Mouse (Mus musculus) liver, adult 2 months (tissue): Measurements from ENCODE around the gene Zfp217. TPM values are rescaled to one million over a fixed set of nuclear protein-coding genes. Genes with fewer than 3 reads are reported as not detected.
A peak's percentile ranks its signal among the peaks of the same experiment; 100 is the strongest.
"Not testable (repeated sequence)": the region's sequence is repeated elsewhere in the genome, so short reads cannot be mapped to it uniquely, and the experiment has no call there.

ENCODE experiments used
- DNase-seq: peaks from one replicate; pipeline ENCODE4 v3.0.0-alpha.2; 2011; ENCODE audit warnings: low read depth, low spot score; ENCODE audit errors: extremely low read depth
- H3K27ac ChIP-seq: fragments of 200-500 bp; replicated peaks from 2 replicates; pipeline ENCODE4 v1.5.1; 2012; ENCODE audit warnings: low read depth, mild to moderate bottlenecking, control low read depth, inconsistent platforms, low read length; ENCODE audit not compliant: insufficient read depth
- H3K27me3 ChIP-seq: fragments of 200-500 bp; 2 replicates; pipeline ENCODE4 v1.6.1; 2012; ENCODE audit warnings: mild to moderate bottlenecking, moderate library complexity, low read length, inconsistent platforms; ENCODE audit not compliant: control insufficient read depth, insufficient read depth
- H3K36me3 ChIP-seq: fragments of 200-500 bp; 2 replicates; pipeline ENCODE4 v1.6.1; 2012; ENCODE audit warnings: low read length, inconsistent platforms; ENCODE audit not compliant: control insufficient read depth, insufficient read depth
- H3K4me1 ChIP-seq: fragments of 200-500 bp; 2 replicates; pipeline ENCODE4 v1.6.1; 2011; ENCODE audit warnings: low read length; ENCODE audit not compliant: control insufficient read depth, insufficient read depth
- H3K4me3 ChIP-seq: fragments of 200-500 bp; 2 replicates; pipeline ENCODE4 v1.5.1; 2011; ENCODE audit warnings: low read depth, mild to moderate bottlenecking, control low read depth, low read length, moderate library complexity; ENCODE audit not compliant: insufficient read depth
- H3K79me2 ChIP-seq: fragments of 200-500 bp; 2 replicates; pipeline ENCODE4 v1.6.1; 2012; ENCODE audit warnings: inconsistent platforms, mild to moderate bottlenecking, low read length, moderate library complexity; ENCODE audit not compliant: control insufficient read depth, insufficient read depth
- H3K9ac ChIP-seq: fragments of 200-500 bp; 2 replicates; pipeline ENCODE4 v1.6.1; 2012; ENCODE audit warnings: low read depth, mild to moderate bottlenecking, control low read depth, inconsistent platforms, low read length
- CTCF ChIP-seq: fragments of 200-500 bp; IDR thresholded peaks from 2 replicates; pipeline ENCODE4 v1.5.1; 2011; ENCODE audit warnings: low read depth, low read length, control low read depth
- POLR2A ChIP-seq: fragments of 200-500 bp; IDR thresholded peaks from 2 replicates; pipeline ENCODE4 v1.6.1; 2011; ENCODE audit warnings: low read length, control low read depth; ENCODE audit not compliant: insufficient read depth; ENCODE audit errors: extremely low read depth
- WGBS: fragments of 180-500 bp; shearing (Covaris S2); methylation state at CpG from one replicate; pipeline ENCODE4 v1.1.7; 2018; 5-methylcytosine and 5-hydroxymethylcytosine counted together
- polyA plus RNA-seq: library from polyadenylated mRNA; depleted of rRNA; stranded (reverse); fragments of >200 nt; gene quantifications from 2 replicates; pipeline ENCODE4 v1.2.3, GENCODE M21; 2012
- total RNA-seq: library from RNA; depleted of rRNA; stranded (reverse); fragments of >200 nt; gene quantifications from 2 replicates; pipeline ENCODE4 v1.2.3, GENCODE M21; 2014

Zfp217 gene
- total and polyA plus RNA-seq, 2 experiments, result 2.9 to 4.2 TPM

DNA sequence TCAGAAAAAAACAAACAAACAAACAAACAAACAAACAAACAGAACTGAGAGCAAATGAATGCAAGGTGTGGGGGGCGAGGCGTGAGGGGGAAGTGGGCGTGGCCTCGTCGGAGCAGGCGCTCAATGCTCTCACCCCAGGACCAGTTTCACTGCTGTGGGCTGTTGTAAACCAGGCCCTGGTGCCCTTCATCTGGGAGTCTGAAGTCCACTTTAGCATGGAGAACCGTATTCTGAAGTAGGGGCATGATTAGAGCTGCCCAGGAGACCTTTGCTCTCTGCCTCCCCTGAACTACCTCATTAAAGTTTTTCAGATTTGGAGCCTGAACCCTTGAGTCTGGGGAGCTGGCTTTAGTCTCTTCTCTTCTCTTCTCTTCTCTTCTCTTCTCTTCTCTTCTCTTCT is 40.8 kb upstream of the Zfp217 start:
- no peaks in the 10 kb centered on the region for H3K36me3 ChIP-seq
- no peak for TF ChIP-seq POLR2A
- no peak for TF ChIP-seq CTCF
- H3K4me1 ChIP-seq, result peaks cover 5% of the 10 kb centered on the region; the same call in 1 of the 2 replicates
- no peak overlapping the region for H3K9ac ChIP-seq
- no peak overlapping the region for H3K27ac ChIP-seq
- H3K27me3 ChIP-seq, result no peaks in the 10 kb centered on the region
- no peak overlapping the region for H3K4me3 ChIP-seq
- no peaks in the 10 kb centered on the region for H3K79me2 ChIP-seq
- WGBS, result 87% methylated on average over 7 of the region's 7 CpGs
- no peak for DNase-seq

GRCm38 (mm10) chr2:170185137-170185837 is 37.4 kb upstream of the Zfp217 start:
- no peak overlapping the region for H3K27ac ChIP-seq

DNA sequence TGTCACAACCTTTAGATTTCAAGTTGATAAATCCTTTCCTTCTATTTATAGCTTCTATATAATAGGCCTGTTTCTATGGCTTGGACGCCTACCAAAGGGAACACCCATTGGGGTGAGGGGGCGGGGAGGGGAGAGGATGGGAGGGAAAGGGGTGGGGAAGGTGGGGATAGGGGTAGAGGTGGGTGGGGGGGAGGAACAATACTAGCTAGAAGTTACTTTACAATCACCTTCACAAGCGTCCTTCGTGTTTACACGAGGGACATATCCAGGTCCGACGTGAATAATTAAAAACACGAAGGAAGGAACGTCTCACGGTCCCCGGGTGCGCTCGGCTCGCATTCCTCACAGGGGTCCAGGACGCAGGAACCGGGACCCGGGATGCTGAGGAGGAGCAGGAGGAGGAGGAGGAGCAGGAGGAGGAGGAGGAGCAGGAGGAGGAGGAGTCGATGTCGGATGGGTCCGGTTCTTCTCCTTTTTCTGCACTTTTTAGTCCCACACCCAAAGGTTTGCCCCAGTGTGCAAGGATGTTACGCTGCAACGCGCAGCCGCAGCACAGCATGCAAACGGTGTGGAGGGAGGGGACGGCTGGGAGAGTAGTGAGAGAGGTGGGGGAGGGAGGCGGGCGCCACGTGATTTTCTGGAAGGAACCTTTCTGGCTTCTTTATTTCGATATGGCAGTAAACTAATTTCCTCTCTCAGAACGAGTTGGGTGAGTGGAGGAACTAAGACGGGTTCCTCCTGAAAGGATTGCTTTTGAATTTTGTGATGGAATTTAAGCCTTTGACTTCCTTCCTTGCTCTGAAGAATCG is 36.5 kb upstream of the Zfp217 start:
- Histone ChIP-seq H3K36me3 (no peaks in the 10 kb centered on the region), H3K79me2 (no peaks in the 10 kb centered on the region), H3K4me1 (peaks cover 2% of the 10 kb centered on the region; the same call in 1 of the 2 replicates), H3K27me3 (no peaks in the 10 kb centered on the region), H3K9ac (peak overlapping the region; percentile 62; the same call in 1 of the 2 replicates), H3K4me3 (peak overlapping the region; percentile 71), H3K27ac (no peak overlapping the region)
- 3% methylated on average over 33 of the region's 33 CpGs for WGBS
- DNase-seq, result peak; percentile 45
- TF ChIP-seq POLR2A (no peak), CTCF (no peak)

More at GRCm38 (mm10) chr2:170185137-170185837, 37.4 kb upstream of the Zfp217 start:
- H3K4me1 ChIP-seq, result peaks cover 2% of the 10 kb centered on the region; the same call in 1 of the 2 replicates
- no peak overlapping the region for H3K4me3 ChIP-seq
- no peaks in the 10 kb centered on the region for H3K79me2 ChIP-seq
- 66% methylated on average over 4 of the region's 4 CpGs for WGBS
- no peaks in the 10 kb centered on the region for H3K27me3 ChIP-seq
- no peaks in the 10 kb centered on the region for H3K36me3 ChIP-seq
- no peak for DNase-seq
- no peak for TF ChIP-seq CTCF
- TF ChIP-seq POLR2A, result no peak
- H3K9ac ChIP-seq, result no peak overlapping the region

DNA sequence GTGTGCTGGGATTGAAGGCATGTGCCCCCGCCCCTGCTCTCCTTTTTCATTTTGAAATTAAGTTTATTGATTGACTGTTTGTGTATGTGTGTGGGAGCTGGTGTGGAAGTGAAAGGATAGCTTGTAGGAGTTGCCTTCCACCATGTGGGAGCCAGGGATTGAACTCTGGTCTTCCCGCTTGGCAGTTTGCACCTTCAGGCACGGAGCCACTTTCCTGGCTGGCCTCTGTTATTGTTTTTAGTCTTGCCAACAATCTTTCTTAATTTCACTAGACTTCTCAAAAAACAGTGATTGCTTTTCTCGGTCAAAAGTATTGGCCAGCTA is 35.9 kb upstream of the Zfp217 start:
- TF ChIP-seq CTCF, result no peak
- no peak for TF ChIP-seq POLR2A
- Histone ChIP-seq H3K9ac (no peak overlapping the region), H3K79me2 (no peaks in the 10 kb centered on the region), H3K36me3 (no peaks in the 10 kb centered on the region), H3K27me3 (no peaks in the 10 kb centered on the region), H3K4me1 (peaks cover 2% of the 10 kb centered on the region; the same call in 1 of the 2 replicates), H3K27ac (no peak overlapping the region), H3K4me3 (no peak overlapping the region)
- peak; percentile 68 for DNase-seq
- 33% methylated on average over 4 of the region's 4 CpGs for WGBS

DNA sequence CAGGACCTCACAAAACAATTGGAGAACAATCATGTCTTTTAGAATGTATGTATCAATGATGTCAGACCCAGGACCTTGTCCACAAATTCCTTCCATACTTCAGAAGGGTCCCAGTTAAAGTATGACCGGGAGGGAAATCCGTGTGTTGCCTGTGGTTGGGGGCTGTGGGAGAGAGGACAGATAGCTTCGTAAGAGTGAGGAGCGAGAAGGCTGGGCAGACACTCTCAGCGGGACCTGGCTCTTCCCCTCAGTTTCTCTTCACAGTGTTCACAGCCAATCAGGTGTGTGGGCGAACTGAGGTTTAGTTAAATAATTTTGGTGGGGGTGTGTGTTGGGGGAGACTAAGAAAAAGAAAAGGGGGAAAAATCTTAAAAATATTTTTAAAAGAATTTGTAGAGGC is 34.0 kb upstream of the Zfp217 start:
- no peak overlapping the region for H3K9ac ChIP-seq
- H3K4me3 ChIP-seq, result no peak overlapping the region
- TF ChIP-seq POLR2A, result no peak
- no peak for TF ChIP-seq CTCF

DNA sequence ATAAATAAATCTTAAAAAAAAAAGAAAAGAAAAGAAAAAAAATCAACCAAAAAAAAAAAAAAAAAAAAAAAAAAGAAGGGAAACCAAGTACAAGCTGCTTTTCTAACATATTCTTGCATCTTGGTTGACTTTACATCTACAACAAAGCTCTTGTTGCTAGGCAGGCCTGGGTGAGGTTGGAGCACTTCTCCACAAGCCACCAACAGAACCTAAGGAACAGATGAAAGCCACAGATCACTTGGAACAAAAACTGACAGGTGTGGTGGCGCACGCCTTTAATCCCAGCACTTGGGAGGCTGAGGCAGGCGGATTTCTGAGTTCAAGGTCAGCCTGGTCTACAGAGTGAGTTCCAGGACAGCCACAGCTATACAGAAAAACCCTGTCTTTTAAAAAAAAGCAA is 32.9 kb upstream of the Zfp217 start:
- H3K27me3 ChIP-seq, H3K27ac ChIP-seq, H3K9ac ChIP-seq, H3K79me2 ChIP-seq, DNase-seq, H3K4me3 ChIP-seq, H3K36me3 ChIP-seq, H3K4me1 ChIP-seq: not testable (repeated sequence)
- WGBS, result 100% methylated on average over 3 of the region's 3 CpGs

More for the DNA sequence above, 34.0 kb upstream of the Zfp217 start:
- Histone ChIP-seq H3K27ac (no peak overlapping the region), H3K27me3 (no peaks in the 10 kb centered on the region), H3K79me2 (no peaks in the 10 kb centered on the region), H3K4me1 (peaks cover 2% of the 10 kb centered on the region; the same call in 1 of the 2 replicates), H3K36me3 (no peaks in the 10 kb centered on the region)
- WGBS, result 96% methylated on average over 6 of the region's 6 CpGs
- no peak for DNase-seq
